Mouse (Mus musculus) CH12.LX (cell line): Measurements from ENCODE around the gene Zdhhc20. TPM values are rescaled to one million over a fixed set of nuclear protein-coding genes. Genes with fewer than 3 reads are reported as not detected.
A peak's percentile ranks its signal among the peaks of the same experiment; 100 is the strongest.

Source experiments
- DNase-seq: peaks from one replicate; pipeline ENCODE4 v3.0.0-alpha.2; 2013; ENCODE audit errors: extremely low read depth
- H3K27ac ChIP-seq: 2 replicates; pipeline ENCODE4 v1.5.1; 2012; ENCODE audit warnings: low read depth, mild to moderate bottlenecking, control low read depth, moderate library complexity; ENCODE audit not compliant: insufficient read depth
- H3K27me3 ChIP-seq: replicated peaks from 2 replicates; pipeline ENCODE3; 2012; ENCODE audit warnings: inconsistent platforms
- H3K36me3 ChIP-seq, 2 experiments: replicated peaks in 1 of 2; 2 replicates each; pipeline versions ENCODE3 to v1.6.1; 2012; ENCODE audit warnings: inconsistent platforms in 1 of 2, low read length in 1 of 2, mild to moderate bottlenecking in 1 of 2, mixed read lengths in 1 of 2, moderate library complexity in 1 of 2; ENCODE audit not compliant: control insufficient read depth in 1 of 2, insufficient read depth in 1 of 2
- H3K4me1 ChIP-seq, 2 experiments: 2 replicates each; pipeline ENCODE4 v1.6.1; 2012; ENCODE audit warnings: inconsistent platforms in 1 of 2, moderate library complexity in 1 of 2; ENCODE audit not compliant: insufficient read depth in 2 of 2, control insufficient read depth in 1 of 2
- H3K4me2 ChIP-seq: 2 replicates; pipeline ENCODE4 v1.6.1; 2012; ENCODE audit warnings: low read depth, mild to moderate bottlenecking, control low read depth; ENCODE audit not compliant: poor library complexity, insufficient read depth, severe bottlenecking
- H3K4me3 ChIP-seq, 3 experiments: fragments of 150-350 bp in 1 of 3; sonication (generic) in 1 of 3; replicated peaks in 1 of 3; 2 replicates each; pipeline versions ENCODE3 to v1.5.1; 2011 to 2012; ENCODE audit warnings: low read depth in 2 of 3, low read length in 2 of 3, mild to moderate bottlenecking in 2 of 3, moderate library complexity in 2 of 3, control low read depth in 1 of 3, improper control_type of control experiment in 1 of 3, inconsistent platforms in 1 of 3, mixed read lengths in 1 of 3; ENCODE audit not compliant: poor library complexity in 1 of 3
- H3K79me2 ChIP-seq: replicated peaks from 2 replicates; pipeline ENCODE4 v1.6.1; 2012; ENCODE audit warnings: mild to moderate bottlenecking, moderate library complexity; ENCODE audit not compliant: control insufficient read depth, poor library complexity, insufficient read depth, severe bottlenecking; ENCODE audit errors: extremely low read depth
- H3K9ac ChIP-seq: 2 replicates; pipeline ENCODE4 v1.6.1; 2012; ENCODE audit warnings: low read depth, mild to moderate bottlenecking, control low read depth, moderate library complexity; ENCODE audit not compliant: insufficient read depth
- H3K9me3 ChIP-seq: replicated peaks from 2 replicates; pipeline ENCODE3; 2012; ENCODE audit warnings: low read length, inconsistent platforms, mixed read lengths
- CHD1 ChIP-seq: IDR thresholded peaks from 2 replicates; pipeline ENCODE4 v1.6.1; 2012; ENCODE audit warnings: low read depth, low read length, improper control_type of control experiment, inconsistent platforms
- CTCF ChIP-seq, 2 experiments: IDR thresholded peaks in 1 of 2; conservative IDR thresholded peaks in 1 of 2; 2 replicates each; pipeline ENCODE4 v1.5.1; 2011 to 2012; ENCODE audit warnings: low read depth in 2 of 2, low read length in 2 of 2, improper control_type of control experiment in 1 of 2, inconsistent platforms in 1 of 2, mild to moderate bottlenecking in 1 of 2, moderate library complexity in 1 of 2
- ELF1 ChIP-seq: IDR thresholded peaks from 2 replicates; pipeline ENCODE4 v1.6.1; 2014; ENCODE audit warnings: low read depth, mild to moderate bottlenecking, inconsistent platforms, low read length, improper control_type of control experiment
- GABPA ChIP-seq: IDR thresholded peaks from 2 replicates; pipeline ENCODE4 v1.6.1; 2012; ENCODE audit warnings: low read depth, low read length, improper control_type of control experiment, inconsistent platforms; ENCODE audit not compliant: insufficient replicate concordance
- HCFC1 ChIP-seq: IDR thresholded peaks from 2 replicates; pipeline ENCODE4 v1.6.1; 2012; ENCODE audit warnings: low read depth, mild to moderate bottlenecking, inconsistent platforms, low read length, improper control_type of control experiment
- JUN ChIP-seq: IDR thresholded peaks from 2 replicates; pipeline ENCODE4 v1.6.1; 2011; ENCODE audit warnings: low read depth, mild to moderate bottlenecking, low read length, improper control_type of control experiment, moderate library complexity; ENCODE audit not compliant: insufficient read depth
- KAT2A ChIP-seq: IDR thresholded peaks from 2 replicates; pipeline ENCODE4 v1.6.1; 2012; ENCODE audit warnings: low read length, improper control_type of control experiment, inconsistent platforms; ENCODE audit not compliant: insufficient replicate concordance
- MAX ChIP-seq: IDR thresholded peaks from 2 replicates; pipeline ENCODE4 v1.6.1; 2011; ENCODE audit warnings: low read length, improper control_type of control experiment
- MAZ ChIP-seq: IDR thresholded peaks from 2 replicates; pipeline ENCODE4 v1.6.1; 2012; ENCODE audit warnings: low read depth, mild to moderate bottlenecking, inconsistent platforms, low read length, improper control_type of control experiment, moderate library complexity
- MEF2A ChIP-seq: IDR thresholded peaks from 2 replicates; pipeline ENCODE4 v1.6.1; 2014; ENCODE audit warnings: low read depth, mild to moderate bottlenecking, inconsistent platforms, low read length, improper control_type of control experiment, borderline replicate concordance
- MXI1 ChIP-seq: IDR thresholded peaks from 2 replicates; pipeline ENCODE4 v1.6.1; 2011; ENCODE audit warnings: mild to moderate bottlenecking, low read depth, low read length, improper control_type of control experiment
- POLR2A ChIP-seq: IDR thresholded peaks from 2 replicates; pipeline ENCODE4 v1.6.1; 2011; ENCODE audit warnings: low read depth, mild to moderate bottlenecking, improper control_type of control experiment, low read length
- RCOR1 ChIP-seq: conservative IDR thresholded peaks from 2 replicates; pipeline ENCODE4 v1.6.1; 2012; ENCODE audit warnings: low read depth, mild to moderate bottlenecking, inconsistent platforms, low read length, improper control_type of control experiment
- SIN3A ChIP-seq: IDR thresholded peaks from 2 replicates; pipeline ENCODE4 v1.6.1; 2012; ENCODE audit warnings: low read length, improper control_type of control experiment, inconsistent platforms
- SMC3 ChIP-seq: IDR thresholded peaks from 2 replicates; pipeline ENCODE4 v1.6.1; 2011; ENCODE audit warnings: low read depth, low read length, improper control_type of control experiment
- TBP ChIP-seq: conservative IDR thresholded peaks from 2 replicates; pipeline ENCODE4 v1.6.1; 2011; ENCODE audit warnings: low read depth, low read length, improper control_type of control experiment
- TCF12 ChIP-seq: IDR thresholded peaks from 2 replicates; pipeline ENCODE4 v1.6.1; 2014; ENCODE audit warnings: low read depth, mild to moderate bottlenecking, inconsistent platforms, low read length, improper control_type of control experiment
- UBTF ChIP-seq: IDR thresholded peaks from 2 replicates; pipeline ENCODE4 v1.6.1; 2012; ENCODE audit warnings: low read depth, mild to moderate bottlenecking, inconsistent platforms, low read length, improper control_type of control experiment, moderate library complexity
- USF2 ChIP-seq: conservative IDR thresholded peaks from 2 replicates; pipeline ENCODE4 v1.6.1; 2011; ENCODE audit warnings: low read depth, low read length, improper control_type of control experiment
- ZC3H11A ChIP-seq: IDR thresholded peaks from 2 replicates; pipeline ENCODE4 v1.6.1; 2012; ENCODE audit warnings: low read depth, mild to moderate bottlenecking, inconsistent platforms, low read length, improper control_type of control experiment
- ZKSCAN1 ChIP-seq: IDR thresholded peaks from 2 replicates; pipeline ENCODE4 v1.6.1; 2012; ENCODE audit warnings: low read depth, inconsistent platforms, low read length, improper control_type of control experiment, borderline replicate concordance
- dilution Hi-C: fragments of 300-500 bp; cut with MboI; formaldehyde crosslinking; loops from 2 replicates; pipeline ENCODE4 v1.14.3; 2020; ENCODE audit warnings: low sequenced_read_pairs; ENCODE audit not compliant: extremely low pct_unique_long_range_greater_than_20kb, extremely low pct_ligation_motif_present
- in situ Hi-C: fragments of 300-500 bp; cut with MboI; formaldehyde crosslinking; loops from 3 replicates; pipeline ENCODE4 v1.14.3; 2019; ENCODE audit warnings: low sequenced_read_pairs, low pct_ligation_motif_present, low pct_unique_long_range_greater_than_20kb, mixed read lengths
- polyA plus RNA-seq: library from polyadenylated mRNA; unstranded; fragments of >175 nt; gene quantifications from 2 replicates; pipeline ENCODE4 v1.2.1, GENCODE M21; 2012; ENCODE audit warnings: low read depth; ENCODE audit not compliant: insufficient read length
- total RNA-seq, 2 experiments: library from RNA; depleted of rRNA; stranded (reverse); fragments of 300-350 nt in 1 of 2; fragments of >200 nt in 1 of 2; gene quantifications; 2 replicates each; pipeline ENCODE4 v1.2.3; 2012 to 2014

The Zdhhc20 gene
- total and polyA plus RNA-seq, 3 experiments, result 10.4 to 41.3 (median 27.4) TPM

DNA sequence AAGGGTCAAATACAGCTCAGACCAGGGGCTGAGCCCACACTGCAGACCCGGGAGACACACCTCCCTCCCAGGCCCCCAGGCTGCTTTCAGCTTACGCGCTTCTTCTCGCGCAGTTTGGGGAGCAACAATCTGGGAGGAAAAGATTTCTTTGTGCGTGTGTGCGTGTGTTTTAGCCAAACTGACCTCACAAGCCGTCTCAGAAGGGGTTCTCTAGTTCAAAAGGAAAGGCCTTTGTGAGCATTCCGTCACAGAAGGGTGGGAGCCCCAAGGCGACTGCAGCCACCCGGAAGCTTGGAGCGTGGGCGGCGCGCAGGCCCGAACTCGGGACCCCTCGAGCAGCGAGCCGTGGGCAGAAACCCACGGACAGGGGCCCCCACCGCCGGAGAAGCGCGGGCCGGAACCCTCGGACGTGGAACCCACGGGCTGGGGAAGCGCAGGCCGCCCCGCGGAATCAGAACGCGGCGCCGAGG is 500 bp downstream of the Zdhhc20 start:
- Histone ChIP-seq H3K27ac (peak overlapping the region; percentile 18; the same call in 1 of the 2 replicates), H3K4me1 (peaks cover 2 to 26% of the 10 kb centered on the region in 2 experiments; a peak in 3 of 4 replicates), H3K79me2 (peaks cover 12% of the 10 kb centered on the region), H3K4me2 (peak overlapping the region; percentile 54; the same call in 1 of the 2 replicates), H3K4me3 (peak overlapping the region; percentile 87 to 98 (median 98)), H3K9me3 (peaks cover 7% of the 10 kb centered on the region), H3K27me3 (no peaks in the 10 kb centered on the region), H3K9ac (peak overlapping the region; percentile 87), H3K36me3 (peaks cover 0 to 4% of the 10 kb centered on the region in 2 experiments)
- dilution Hi-C loops (no loop called here), in situ Hi-C loops (no loop called here)
- DNase-seq, result peak; percentile 43
- no peak for TF ChIP-seq SMC3
- TF ChIP-seq GABPA, result no peak
- no peak for TF ChIP-seq TCF12
- TF ChIP-seq MXI1, result no peak
- TF ChIP-seq MAZ, result no peak
- no peak for TF ChIP-seq CTCF (conservative IDR thresholded peaks at IDR 0.05 in 1 of 2, IDR thresholded peaks at IDR 0.05 in 1 of 2; ENCODE audit: low read depth in 2 of 2, low read length in 2 of 2)
- no peak for TF ChIP-seq KAT2A
- TF ChIP-seq JUN, result no peak
- TF ChIP-seq UBTF, result no peak
- TF ChIP-seq SIN3A, result peak; percentile 59; the same call in 1 of the 2 replicates
- TF ChIP-seq POLR2A, result no peak
- TF ChIP-seq TBP, result no peak
- no peak for TF ChIP-seq RCOR1
- peak; percentile 68 for TF ChIP-seq ELF1

DNA sequence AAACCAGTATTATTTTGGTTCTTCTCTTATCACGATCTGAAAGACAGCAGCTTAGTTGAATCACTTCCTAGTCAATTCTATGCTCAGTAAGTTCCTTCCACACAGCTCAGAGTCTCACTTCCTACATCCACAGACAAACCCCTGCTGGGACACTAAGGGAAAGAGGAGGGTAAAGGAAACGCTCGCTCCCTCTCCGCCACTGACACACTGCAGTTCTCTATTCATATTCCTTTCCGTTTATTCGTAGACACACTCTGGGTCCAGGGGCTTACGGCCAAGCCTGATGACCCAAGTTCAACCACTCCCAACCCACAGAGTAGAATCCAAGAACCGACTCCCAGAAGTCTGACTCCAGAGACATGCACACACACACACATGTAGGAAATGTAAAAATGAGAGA is 2.9 kb downstream of the Zdhhc20 start:
- Histone ChIP-seq H3K4me3 (no peak overlapping the region), H3K4me2 (no peak overlapping the region), H3K27me3 (no peaks in the 10 kb centered on the region), H3K9ac (no peak overlapping the region), H3K9me3 (no peaks in the 10 kb centered on the region), H3K27ac (no peak overlapping the region), H3K36me3 (peaks cover 0 to 17% of the 10 kb centered on the region in 2 experiments), H3K79me2 (peaks cover 12% of the 10 kb centered on the region), H3K4me1 (peaks cover 2 to 42% of the 10 kb centered on the region in 2 experiments; a peak in 3 of 4 replicates)
- in situ Hi-C loops, result no loop called here
- no peak for DNase-seq
- dilution Hi-C loops, result no loop called here
- no peak for TF ChIP-seq JUN
- no peak for TF ChIP-seq SIN3A
- no peak for TF ChIP-seq ZKSCAN1
- no peak for TF ChIP-seq CHD1
- no peak for TF ChIP-seq USF2
- TF ChIP-seq KAT2A, result no peak
- TF ChIP-seq MEF2A, result no peak
- TF ChIP-seq HCFC1, result no peak
- no peak for TF ChIP-seq MXI1
- no peak for TF ChIP-seq ZC3H11A
- TF ChIP-seq ELF1, result no peak
- TF ChIP-seq MAX, result no peak
